Mouse (Mus musculus) adrenal gland, postnatal 25 days (tissue): ENCODE data around the gene Cdk19. TPM values are rescaled to one million over a fixed set of nuclear protein-coding genes. Genes with fewer than 3 reads are reported as not detected.
"Not testable (repeated sequence)": the region's sequence is repeated elsewhere in the genome, so short reads cannot be mapped to it uniquely, and the experiment has no call there.

ENCODE experiments used
- DNase-seq: peaks from one replicate; pipeline ENCODE4 v3.0.0; 2021; ENCODE audit warnings: mixed read lengths
- total RNA-seq: library from RNA; stranded (reverse); gene quantifications from 2 replicates; pipeline ENCODE4 v1.2.3, GENCODE M21; 2021

Gene Cdk19
- total RNA-seq, 1 experiment from 2014 or later, result 19.0 TPM

DNA sequence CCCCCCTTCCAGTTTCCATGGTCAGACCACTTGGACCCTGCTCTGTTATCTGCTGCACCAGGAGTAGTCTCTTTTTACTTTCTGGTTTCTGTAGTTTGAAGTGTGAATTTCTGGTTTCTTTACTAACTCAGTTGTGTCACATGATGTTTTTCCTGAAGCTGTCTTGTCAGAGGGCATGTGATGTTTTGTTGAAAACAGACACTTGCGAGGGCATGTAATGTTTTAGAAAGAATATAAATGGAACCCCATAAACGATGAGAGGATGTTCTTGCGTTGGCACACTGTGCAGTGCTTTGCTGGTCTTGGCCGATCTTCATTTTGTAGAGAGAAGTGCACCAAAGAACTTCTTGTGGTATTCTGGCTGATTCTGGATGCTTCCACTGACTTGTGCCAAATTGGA is 46.8 kb downstream of the Cdk19 start:
- DNase-seq, result no peak

GRCm38 (mm10) chr10:40393447-40394143 is 54.2 kb downstream of the Cdk19 start:
- DNase-seq, result no peak

DNA sequence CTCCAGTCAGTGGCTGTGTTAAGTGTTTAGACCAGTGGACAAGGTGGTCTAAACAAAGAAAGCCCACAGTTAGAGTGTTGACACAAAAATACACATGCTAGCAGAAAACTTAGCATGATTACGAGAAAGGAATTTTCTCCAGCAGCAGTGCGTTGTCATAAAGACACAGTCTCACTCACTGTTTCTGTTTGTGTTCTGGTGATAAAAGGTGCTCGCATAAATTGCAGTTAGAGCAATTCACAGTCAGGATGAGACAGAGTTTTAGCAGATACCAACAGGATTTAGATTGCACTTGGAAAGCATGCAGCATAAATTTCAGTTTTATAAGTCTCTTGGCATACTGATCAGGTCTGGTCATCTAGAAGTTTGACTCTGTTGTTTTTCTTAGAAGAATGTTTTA is 59.5 kb downstream of the Cdk19 start:
- DNase-seq, result no peak

DNA sequence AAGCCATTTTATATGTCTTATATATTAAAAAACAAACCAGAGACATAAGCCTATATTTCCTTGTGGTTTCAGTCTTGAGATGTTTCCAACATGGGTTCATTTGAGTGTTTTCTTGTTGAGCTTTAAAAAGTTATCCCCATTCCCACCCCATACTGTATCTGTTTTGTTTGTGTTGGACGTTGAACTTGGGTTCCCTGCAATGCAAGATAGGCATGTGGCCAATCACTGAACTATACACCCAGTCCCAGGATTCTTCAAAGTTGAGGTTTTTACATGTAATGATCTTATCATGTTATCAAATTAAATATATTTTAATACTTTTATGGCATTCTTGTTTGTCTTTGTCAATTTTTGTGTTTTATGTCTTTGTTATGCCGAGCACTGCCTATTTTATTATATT is 60.0 kb downstream of the Cdk19 start:
- no peak for DNase-seq

GRCm38 (mm10) chr10:40400293-40400692 is 60.9 kb downstream of the Cdk19 start:
- DNase-seq, result no peak

- DNase-seq, result no peak
These were observed 67.3 kb downstream of the Cdk19 start for GRCm38 (mm10) chr10:40406655-40407054.

DNA sequence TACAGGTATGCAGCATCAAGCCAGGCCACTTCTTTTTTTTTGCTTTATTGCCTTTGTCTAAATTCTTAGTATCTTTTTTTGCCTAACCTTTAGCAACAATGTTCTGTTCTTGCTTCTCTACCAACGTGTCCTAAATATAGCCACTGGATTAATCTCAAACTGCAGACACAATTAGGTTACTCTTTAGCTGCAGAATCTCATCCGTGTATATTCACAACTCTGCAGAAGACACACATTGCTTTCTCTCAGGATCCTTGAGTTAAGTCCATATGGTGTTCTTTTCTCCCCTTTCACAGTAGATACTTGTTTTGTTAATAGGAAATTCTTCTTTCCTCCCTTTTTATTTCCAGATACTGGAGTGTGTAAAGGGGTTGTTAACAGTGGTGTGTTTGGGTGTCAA is 70.0 kb downstream of the Cdk19 start:
- no peak for DNase-seq

DNA sequence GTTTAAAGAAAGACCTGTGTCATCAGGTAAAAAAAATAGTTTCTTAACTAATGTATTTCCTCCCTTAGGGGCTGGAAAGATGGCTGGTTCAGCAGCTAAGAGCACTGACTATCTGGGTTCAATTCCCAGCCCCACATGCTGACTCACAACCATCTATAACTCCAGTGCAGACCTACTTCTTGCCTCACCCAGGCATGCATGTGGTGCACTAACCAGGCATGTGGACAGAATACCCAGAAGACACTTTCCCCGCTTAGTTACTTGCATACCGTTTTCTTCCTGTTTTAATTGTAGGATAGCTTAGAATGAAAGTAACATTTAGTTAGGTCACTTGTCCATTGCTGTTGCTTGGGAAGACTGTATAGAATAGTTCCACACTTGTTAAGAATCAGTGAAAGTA is 72.0 kb downstream of the Cdk19 start:
- no peak for DNase-seq

DNA sequence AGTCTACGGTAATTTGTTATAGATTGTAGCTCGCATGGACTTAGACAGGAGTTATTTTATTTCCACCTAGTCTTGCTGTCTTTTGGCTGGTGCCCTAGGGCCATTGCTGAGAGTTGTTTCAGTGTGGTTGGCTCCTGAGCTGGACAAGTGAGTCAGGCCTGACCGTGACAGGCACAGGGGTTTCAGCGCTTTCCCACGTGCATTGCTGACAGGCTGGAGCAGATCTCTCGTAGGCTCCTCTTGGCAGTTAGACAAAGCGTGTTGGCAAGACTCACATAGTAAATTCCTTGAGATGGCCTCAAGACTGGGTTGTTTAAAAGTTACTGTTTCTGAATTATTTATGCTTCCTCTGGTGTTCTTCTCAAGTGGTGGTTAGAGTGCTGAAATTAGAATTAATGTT is 77.6 kb downstream of the Cdk19 start:
- DNase-seq, result peak; percentile 65

GRCm38 (mm10) chr10:40419841-40420240 is 80.5 kb downstream of the Cdk19 start:
- no peak for DNase-seq

- no peak for DNase-seq
These were observed 81.3 kb downstream of the Cdk19 start for GRCm38 (mm10) chr10:40420703-40421102.

DNA sequence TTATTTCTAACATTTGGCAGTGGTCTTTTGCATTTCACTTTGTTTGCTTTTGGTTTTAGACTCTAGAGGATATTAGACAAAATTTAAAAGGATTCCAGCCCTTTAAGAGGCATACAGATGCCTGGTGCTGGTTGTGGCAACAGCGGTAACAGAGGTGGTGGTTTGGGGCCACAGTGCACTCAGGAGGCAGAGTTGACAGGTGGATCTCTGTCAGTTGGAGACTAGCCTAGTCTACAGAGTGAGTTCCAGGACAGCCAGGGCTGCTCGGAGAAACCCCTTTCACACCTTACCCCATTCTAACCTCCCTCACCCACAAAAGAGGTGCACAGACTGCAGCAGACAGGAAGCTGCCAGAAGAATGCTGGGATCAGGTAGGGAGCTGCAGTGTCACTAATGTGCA is 82.4 kb downstream of the Cdk19 start:
- no peak for DNase-seq

DNA sequence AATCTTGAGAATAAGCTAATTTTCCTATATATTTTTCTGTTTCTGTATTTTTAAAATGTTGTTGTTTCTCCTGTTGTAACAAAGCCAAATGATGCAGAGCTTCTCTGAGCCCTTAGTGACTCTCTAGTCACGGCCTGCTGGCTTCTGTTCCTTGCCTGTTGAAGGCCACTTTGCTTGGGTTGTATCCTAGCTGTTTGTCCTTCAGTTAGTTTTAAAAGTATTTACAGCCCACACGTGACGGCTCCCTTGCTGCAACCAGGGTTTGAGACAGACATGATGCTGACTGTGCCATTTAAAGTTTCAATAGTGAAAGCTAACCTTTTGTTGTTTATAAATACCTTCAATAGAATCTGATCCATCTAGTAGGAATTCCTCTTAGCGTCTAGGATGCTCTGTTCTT is 83.3 kb downstream of the Cdk19 start:
- peak; percentile 21 for DNase-seq

- DNase-seq, result not testable (repeated sequence)
These were observed 85.1 kb downstream of the Cdk19 start for GRCm38 (mm10) chr10:40424428-40424827.

GRCm38 (mm10) chr10:40425243-40426095 is 86.1 kb downstream of the Cdk19 start:
- no peak for DNase-seq

GRCm38 (mm10) chr10:40426096-40426450 is 86.7 kb downstream of the Cdk19 start:
- DNase-seq, result no peak

GRCm38 (mm10) chr10:40428633-40429032 is 89.3 kb downstream of the Cdk19 start:
- no peak for DNase-seq

GRCm38 (mm10) chr10:40429081-40429480 is 89.7 kb downstream of the Cdk19 start:
- DNase-seq, result no peak

- DNase-seq, result no peak
These were observed 90.8 kb downstream of the Cdk19 start for GRCm38 (mm10) chr10:40430209-40430608.

DNA sequence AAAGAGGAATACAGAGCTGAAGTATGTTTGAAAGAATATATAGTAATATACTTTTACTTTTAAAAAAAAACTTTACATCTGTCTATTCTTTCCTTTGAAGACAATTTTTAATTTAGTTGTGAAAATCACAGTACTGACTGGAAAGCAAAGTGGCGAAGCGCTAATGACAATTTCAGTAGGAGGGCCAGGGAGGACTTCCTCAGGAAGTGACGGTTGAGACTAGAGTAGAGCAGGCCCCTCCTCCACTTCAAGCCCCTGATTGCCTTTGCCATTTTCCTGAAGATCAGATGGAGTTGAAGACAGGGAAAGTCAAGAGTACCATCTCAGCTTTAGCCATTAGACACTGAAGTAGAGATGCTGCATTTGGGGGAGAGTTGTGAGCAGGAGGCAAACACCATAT is 92.6 kb downstream of the Cdk19 start:
- no peak for DNase-seq

- no peak for DNase-seq
These were observed 93.0 kb downstream of the Cdk19 start for GRCm38 (mm10) chr10:40432375-40432774.

GRCm38 (mm10) chr10:40435402-40435801 is 96.0 kb downstream of the Cdk19 start:
- no peak for DNase-seq

DNA sequence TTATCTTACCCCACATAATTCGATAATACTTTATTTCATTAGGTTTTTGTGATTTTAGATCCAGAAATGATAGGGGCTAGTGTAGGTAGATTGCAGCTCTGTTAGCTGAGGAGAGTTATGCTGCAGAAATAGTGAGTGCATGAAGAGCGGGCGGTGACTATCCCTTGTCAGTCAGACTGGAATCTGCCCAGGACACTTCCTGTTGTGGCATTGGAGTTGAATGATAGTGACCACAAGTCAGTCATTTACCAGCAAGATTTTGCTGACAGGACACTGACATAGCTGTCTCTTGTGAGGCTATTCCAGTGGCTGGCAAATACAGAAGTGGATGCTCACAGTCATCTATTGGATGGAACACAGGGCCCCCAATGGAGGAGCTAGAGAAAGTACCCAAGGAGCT is 97.8 kb downstream of the Cdk19 start:
- DNase-seq, result no peak

- no peak for DNase-seq
These were observed 101.4 kb downstream of the Cdk19 start for GRCm38 (mm10) chr10:40440740-40441139.
